Mouse (Mus musculus) hindbrain, embryonic 13.5 days (tissue): ENCODE measurements at regions not wholly inside any gene's neighbourhood (a gene's known extent, or its start where the extent isn't known, plus 50 kb on each side); places are given as distances from the start of the nearest gene placed in this dataset.

Experiments used
- ATAC-seq: fragments of 200-750 bp; cut with Nextera tagmentation; 2 replicates; pipeline ENCODE4 v1.8.0; 2017; ENCODE audit warnings: moderate TSS enrichment; ENCODE audit not compliant: low FRiP score
- H3K27ac ChIP-seq: fragments of 300-500 bp; sonication (generic); 2 replicates; pipeline ENCODE4 v1.5.1; 2015; ENCODE audit warnings: inconsistent platforms, mild to moderate bottlenecking, moderate library complexity
- H3K27me3 ChIP-seq: fragments of 300-500 bp; sonication (generic); 2 replicates; pipeline ENCODE4 v1.6.1; 2015; ENCODE audit warnings: mild to moderate bottlenecking, inconsistent platforms
- H3K36me3 ChIP-seq: fragments of 300-500 bp; sonication (generic); 2 replicates; pipeline ENCODE4 v1.6.1; 2015; ENCODE audit warnings: mild to moderate bottlenecking, inconsistent platforms
- H3K4me1 ChIP-seq: fragments of 300-500 bp; sonication (generic); replicated peaks from 2 replicates; pipeline ENCODE4 v1.6.1; 2015; ENCODE audit warnings: inconsistent platforms
- H3K4me2 ChIP-seq: fragments of 300-500 bp; sonication (generic); 2 replicates; pipeline ENCODE4 v1.6.1; 2015; ENCODE audit warnings: inconsistent platforms, mild to moderate bottlenecking, moderate library complexity
- H3K4me3 ChIP-seq: fragments of 300-500 bp; sonication (generic); 2 replicates; pipeline ENCODE4 v1.5.1; 2015; ENCODE audit warnings: mild to moderate bottlenecking, inconsistent platforms
- H3K9ac ChIP-seq: fragments of 300-500 bp; sonication (generic); 2 replicates; pipeline ENCODE4 v1.6.1; 2015; ENCODE audit warnings: mild to moderate bottlenecking, inconsistent platforms
- H3K9me3 ChIP-seq: fragments of 300-500 bp; sonication (generic); 2 replicates; pipeline ENCODE4 v1.6.1; 2016; ENCODE audit warnings: inconsistent platforms

- no peak for ATAC-seq
- Histone ChIP-seq H3K4me1 (no peaks in the 10 kb centered on the region), H3K27me3 (no peaks in the 10 kb centered on the region)
Observed at GRCm38 (mm10) chr8:98214019-98214418, 1202.3 kb downstream of the Cdh8 start.

More at GRCm38 (mm10) chr8:98214019-98214418, 1202.3 kb downstream of the Cdh8 start:
- Histone ChIP-seq H3K27ac (no peak overlapping the region), H3K9me3 (no peaks in the 10 kb centered on the region), H3K9ac (no peak overlapping the region), H3K4me2 (no peak overlapping the region), H3K4me3 (no peak overlapping the region), H3K36me3 (no peaks in the 10 kb centered on the region)
